Mouse (Mus musculus) liver, embryonic 13.5 days (tissue): Measurements from ENCODE around the gene Srebf1. TPM values are rescaled to one million over a fixed set of nuclear protein-coding genes. Genes with fewer than 3 reads are reported as not detected.

Experiments used
- ATAC-seq: fragments of 200-750 bp; cut with Nextera tagmentation; 2 replicates; pipeline ENCODE4 v1.8.0; 2017; ENCODE audit warnings: low read depth, mild to moderate bottlenecking, moderate number of reproducible peaks, moderate library complexity
- DNase-seq: peaks from one replicate; pipeline ENCODE4 v3.0.0; 2022
- H3K27ac ChIP-seq: fragments of 300-500 bp; sonication (generic); 2 replicates; pipeline ENCODE4 v1.5.1; 2015; ENCODE audit warnings: moderate library complexity, mild to moderate bottlenecking, inconsistent platforms
- H3K27me3 ChIP-seq: fragments of 300-500 bp; sonication (generic); 2 replicates; pipeline ENCODE4 v1.6.1; 2015; ENCODE audit warnings: mild to moderate bottlenecking, inconsistent platforms
- H3K36me3 ChIP-seq: fragments of 300-500 bp; sonication (generic); 2 replicates; pipeline ENCODE4 v1.6.1; 2015; ENCODE audit warnings: mild to moderate bottlenecking, inconsistent platforms
- H3K4me1 ChIP-seq: fragments of 300-500 bp; sonication (generic); replicated peaks from 2 replicates; pipeline ENCODE4 v1.6.1; 2015; ENCODE audit warnings: inconsistent platforms
- H3K4me2 ChIP-seq: fragments of 300-500 bp; sonication (generic); 2 replicates; pipeline ENCODE4 v1.6.1; 2015; ENCODE audit warnings: inconsistent platforms, mild to moderate bottlenecking, moderate library complexity
- H3K4me3 ChIP-seq: fragments of 300-500 bp; sonication (generic); replicated peaks from 2 replicates; pipeline ENCODE4 v1.5.1; 2015; ENCODE audit warnings: mild to moderate bottlenecking, inconsistent platforms
- H3K9ac ChIP-seq: fragments of 300-500 bp; sonication (generic); 2 replicates; pipeline ENCODE4 v1.6.1; 2015; ENCODE audit warnings: mild to moderate bottlenecking, inconsistent platforms
- H3K9me3 ChIP-seq: fragments of 300-500 bp; sonication (generic); replicated peaks from 2 replicates; pipeline ENCODE4 v1.6.1; 2016; ENCODE audit warnings: inconsistent platforms
- WGBS: fragments of 180-500 bp; shearing (Covaris S2); methylation state at CpG from one replicate; pipeline ENCODE4 v1.1.7; 2015; ENCODE audit not compliant: insufficient replicate concordance; 5-methylcytosine and 5-hydroxymethylcytosine counted together
- polyA plus RNA-seq: library from polyadenylated mRNA; unstranded; fragments of >200 nt; fragmentation: Nextera tagmentation; extraction: Ambion mirVana; gene quantifications from 2 replicates; pipeline ENCODE4 v1.2.1, GENCODE M21; 2015

Srebf1 gene
- polyA plus RNA-seq, 1 experiment from 2014 or later = 42.2 TPM

DNA sequence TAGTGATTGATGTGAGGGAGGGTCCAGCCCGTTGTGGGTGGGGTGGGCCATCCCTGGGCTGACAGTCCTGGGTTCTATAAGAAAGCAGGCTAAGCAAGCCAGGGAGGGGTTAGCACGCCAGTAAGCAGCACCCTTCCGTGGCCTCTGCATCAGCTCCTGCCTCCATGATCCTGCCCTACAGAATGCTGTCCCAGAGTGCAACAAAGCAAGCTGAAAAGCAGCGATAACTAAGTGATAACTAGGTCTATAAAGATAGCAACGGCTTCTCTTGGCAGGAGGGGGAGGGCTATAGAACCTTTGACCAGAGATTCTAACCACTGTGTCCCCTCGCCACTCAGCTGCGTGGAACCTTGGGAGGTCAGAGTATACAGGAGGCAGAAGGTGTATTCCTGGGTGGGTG, 4.9 kb downstream of the Srebf1 start:
- Histone ChIP-seq H3K9ac (peak overlapping the region; percentile 52), H3K4me2 (peak overlapping the region; percentile 90), H3K4me1 (peaks cover 88% of the 10 kb centered on the region), H3K27me3 (no peaks in the 10 kb centered on the region), H3K27ac (peak overlapping the region; percentile 92), H3K4me3 (peak overlapping the region; percentile 15), H3K9me3 (no peaks in the 10 kb centered on the region), H3K36me3 (peaks cover 30% of the 10 kb centered on the region)
- DNase-seq (peak; percentile 48), ATAC-seq (peak; percentile 60)
- 32% methylated on average over 7 of the region's 7 CpGs for WGBS

DNA sequence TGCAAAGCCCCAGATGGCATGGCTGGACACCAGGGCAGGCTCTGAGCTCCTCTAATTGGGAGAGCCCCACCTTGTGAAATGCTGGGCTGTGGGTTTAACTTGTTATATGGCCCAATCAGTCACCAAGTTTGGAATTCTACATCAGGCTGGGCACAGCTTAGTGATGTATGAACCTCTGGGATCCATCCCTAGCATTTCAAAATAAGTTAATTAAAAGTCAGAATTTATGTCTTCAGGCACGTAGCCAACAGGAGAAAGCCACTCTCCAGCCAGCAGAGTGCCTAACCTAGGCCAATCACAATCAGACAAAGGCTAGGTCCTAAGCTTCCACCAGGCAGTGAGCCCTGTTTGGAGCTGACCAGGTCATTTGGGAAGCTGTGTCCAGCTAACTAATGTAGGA, 5.7 kb downstream of the Srebf1 start:
- ATAC-seq = no peak
- H3K9me3 ChIP-seq = no peaks in the 10 kb centered on the region
- peak overlapping the region; percentile 15; the same call in 1 of the 2 replicates for H3K4me3 ChIP-seq
- peak overlapping the region; percentile 90 for H3K4me2 ChIP-seq
- DNase-seq = no peak
- peaks cover 88% of the 10 kb centered on the region for H3K4me1 ChIP-seq
- H3K27ac ChIP-seq = peak overlapping the region; percentile 92
- peaks cover 30% of the 10 kb centered on the region for H3K36me3 ChIP-seq
- 74% methylated on average over 1 of the region's 1 CpGs for WGBS
- no peaks in the 10 kb centered on the region for H3K27me3 ChIP-seq
- H3K9ac ChIP-seq = peak overlapping the region; percentile 52

DNA sequence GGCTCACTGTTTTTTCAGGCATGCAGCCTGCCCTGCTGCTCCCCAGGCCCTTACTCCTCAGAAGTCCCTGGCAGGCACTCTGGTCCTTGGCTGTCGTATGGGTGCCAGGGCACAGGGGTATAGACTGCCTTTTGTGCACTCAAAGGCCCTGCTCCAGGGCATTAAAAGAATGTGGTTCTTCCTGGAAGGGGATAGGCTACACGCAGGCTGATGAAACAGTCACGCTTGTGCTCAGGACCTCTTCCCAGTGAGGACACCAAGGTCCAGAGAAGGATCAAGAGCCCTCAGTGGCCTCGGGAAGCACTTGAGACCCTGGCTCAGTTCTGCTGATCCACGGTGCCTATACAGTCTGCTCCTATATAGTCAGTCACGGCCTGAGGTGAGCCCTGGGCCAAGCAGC, 9.1 kb downstream of the Srebf1 start:
- H3K27ac ChIP-seq = peak overlapping the region; percentile 90; the same call in 1 of the 2 replicates
- no peak for ATAC-seq
- no peaks in the 10 kb centered on the region for H3K9me3 ChIP-seq
- peaks cover 91% of the 10 kb centered on the region for H3K4me1 ChIP-seq
- 0 out of 2 replicates have a peak overlapping the region, but pooled peaks have one; percentile 30 for H3K9ac ChIP-seq
- WGBS = 76% methylated on average over 6 of the region's 6 CpGs
- no peak overlapping the region for H3K4me2 ChIP-seq
- no peak overlapping the region for H3K4me3 ChIP-seq
- peaks cover 23% of the 10 kb centered on the region for H3K36me3 ChIP-seq
- no peak for DNase-seq
- no peaks in the 10 kb centered on the region for H3K27me3 ChIP-seq

DNA sequence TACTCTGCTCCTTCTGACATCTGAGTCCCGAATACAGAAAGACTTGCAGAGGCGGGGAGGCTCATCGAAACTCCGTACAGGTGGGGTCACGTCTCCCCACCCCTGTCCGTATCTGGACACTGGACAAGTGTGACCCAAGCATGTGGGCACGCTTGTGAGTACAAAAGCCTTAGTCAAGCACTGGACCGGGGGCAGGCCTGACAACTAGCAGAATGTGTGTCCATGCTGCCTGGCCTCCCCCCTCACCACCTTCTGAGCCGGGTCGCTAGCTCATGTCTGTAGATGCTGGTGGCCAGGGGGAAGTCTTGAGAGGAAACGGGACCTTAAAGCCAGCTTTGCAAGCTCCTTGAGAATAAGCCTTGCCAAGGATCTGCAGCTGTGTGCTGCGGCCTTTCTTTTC, 10.6 kb downstream of the Srebf1 start:
- peak overlapping the region; percentile 17; the same call in 1 of the 2 replicates for H3K4me2 ChIP-seq
- peaks cover 24% of the 10 kb centered on the region for H3K36me3 ChIP-seq
- no peak overlapping the region for H3K4me3 ChIP-seq
- H3K27ac ChIP-seq = peak overlapping the region; percentile 90
- 66% methylated on average over 12 of the region's 12 CpGs for WGBS
- no peaks in the 10 kb centered on the region for H3K9me3 ChIP-seq
- peak overlapping the region; percentile 79 for H3K9ac ChIP-seq
- H3K27me3 ChIP-seq = no peaks in the 10 kb centered on the region
- H3K4me1 ChIP-seq = peaks cover 91% of the 10 kb centered on the region
- ATAC-seq = no peak
- DNase-seq = no peak

DNA sequence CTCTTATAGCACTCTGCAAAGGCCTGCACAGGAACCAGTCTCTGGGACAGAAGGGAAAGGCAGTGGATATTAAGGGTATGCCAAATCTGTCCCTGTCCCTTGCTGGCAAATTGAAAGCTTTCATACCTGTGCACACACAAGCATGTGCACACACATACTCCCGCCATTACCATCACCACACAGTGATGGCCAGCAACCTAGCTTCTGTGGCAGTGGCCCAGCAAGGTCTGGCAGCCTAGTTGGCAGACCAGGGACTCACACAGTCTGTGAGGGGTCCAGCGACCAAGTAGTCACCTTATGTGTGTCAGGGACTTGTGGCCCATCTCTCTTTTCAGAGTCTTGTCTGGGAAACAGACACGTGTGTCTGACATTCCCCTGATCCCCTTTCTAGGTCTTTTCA, 11.2 kb downstream of the Srebf1 start:
- peaks cover 26% of the 10 kb centered on the region for H3K36me3 ChIP-seq
- H3K27ac ChIP-seq = peak overlapping the region; percentile 90
- H3K27me3 ChIP-seq = no peaks in the 10 kb centered on the region
- H3K9ac ChIP-seq = peak overlapping the region; percentile 79
- H3K4me2 ChIP-seq = peak overlapping the region; percentile 92
- H3K9me3 ChIP-seq = no peaks in the 10 kb centered on the region
- peak overlapping the region; percentile 65 for H3K4me3 ChIP-seq
- DNase-seq (no peak), ATAC-seq (no peak)
- 69% methylated on average over 3 of the region's 3 CpGs for WGBS
- H3K4me1 ChIP-seq = peaks cover 91% of the 10 kb centered on the region

DNA sequence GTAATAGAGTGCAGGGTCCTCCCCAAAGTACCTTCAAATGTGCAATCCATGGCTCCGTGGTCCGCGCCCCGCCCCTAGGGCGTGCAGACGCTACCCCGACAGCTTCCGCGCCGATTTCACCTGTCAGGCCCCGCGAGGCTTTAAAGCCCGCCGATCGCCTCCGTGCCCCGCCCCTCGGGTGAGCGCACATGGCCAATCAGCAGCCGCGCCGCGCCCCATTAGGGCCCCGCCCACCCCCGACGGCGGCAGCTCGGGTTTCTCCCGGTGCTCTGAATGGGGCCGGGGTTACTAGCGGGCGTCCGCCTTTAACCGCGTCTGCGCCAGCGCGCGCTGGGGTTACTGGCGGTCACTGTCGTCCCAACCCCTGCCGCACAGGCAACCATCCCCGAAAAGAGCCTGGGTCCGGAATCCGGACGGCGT, 12.1 kb downstream of the Srebf1 start:
- no peaks in the 10 kb centered on the region for H3K27me3 ChIP-seq
- H3K9me3 ChIP-seq = no peaks in the 10 kb centered on the region
- H3K4me2 ChIP-seq = peak overlapping the region; percentile 92
- peaks cover 27% of the 10 kb centered on the region for H3K36me3 ChIP-seq
- peaks cover 91% of the 10 kb centered on the region for H3K4me1 ChIP-seq
- under 1% methylated on average over 47 of the region's 47 CpGs for WGBS
- H3K27ac ChIP-seq = peak overlapping the region; percentile 90
- peak overlapping the region; percentile 65 for H3K4me3 ChIP-seq
- DNase-seq (peak; percentile 98), ATAC-seq (peak; percentile 89)
- H3K9ac ChIP-seq = peak overlapping the region; percentile 79

DNA sequence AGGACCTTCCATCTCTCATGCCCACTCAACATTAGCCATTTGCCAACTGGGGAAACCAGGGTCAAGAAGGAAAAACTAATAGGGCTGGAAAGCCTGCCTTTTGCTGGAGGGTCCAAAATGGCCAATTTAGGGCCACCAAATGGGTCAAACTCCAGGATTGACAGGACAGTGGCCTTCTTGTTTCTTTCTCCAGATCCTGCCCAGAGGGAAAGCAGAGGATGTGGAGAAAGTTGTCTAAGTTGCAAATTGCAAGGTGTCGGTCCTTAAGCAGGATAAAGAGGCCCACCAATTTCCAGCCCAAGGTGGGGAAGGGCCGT, 12.5 kb downstream of the Srebf1 start:
- WGBS = 2% methylated on average over 2 of the region's 2 CpGs
- Histone ChIP-seq H3K4me3 (peak overlapping the region; percentile 65), H3K9me3 (no peaks in the 10 kb centered on the region), H3K9ac (peak overlapping the region; percentile 77), H3K36me3 (peaks cover 30% of the 10 kb centered on the region), H3K4me1 (peaks cover 93% of the 10 kb centered on the region), H3K4me2 (peak overlapping the region; percentile 92), H3K27me3 (no peaks in the 10 kb centered on the region), H3K27ac (peak overlapping the region; percentile 79)
- ATAC-seq (no peak), DNase-seq (no peak)

DNA sequence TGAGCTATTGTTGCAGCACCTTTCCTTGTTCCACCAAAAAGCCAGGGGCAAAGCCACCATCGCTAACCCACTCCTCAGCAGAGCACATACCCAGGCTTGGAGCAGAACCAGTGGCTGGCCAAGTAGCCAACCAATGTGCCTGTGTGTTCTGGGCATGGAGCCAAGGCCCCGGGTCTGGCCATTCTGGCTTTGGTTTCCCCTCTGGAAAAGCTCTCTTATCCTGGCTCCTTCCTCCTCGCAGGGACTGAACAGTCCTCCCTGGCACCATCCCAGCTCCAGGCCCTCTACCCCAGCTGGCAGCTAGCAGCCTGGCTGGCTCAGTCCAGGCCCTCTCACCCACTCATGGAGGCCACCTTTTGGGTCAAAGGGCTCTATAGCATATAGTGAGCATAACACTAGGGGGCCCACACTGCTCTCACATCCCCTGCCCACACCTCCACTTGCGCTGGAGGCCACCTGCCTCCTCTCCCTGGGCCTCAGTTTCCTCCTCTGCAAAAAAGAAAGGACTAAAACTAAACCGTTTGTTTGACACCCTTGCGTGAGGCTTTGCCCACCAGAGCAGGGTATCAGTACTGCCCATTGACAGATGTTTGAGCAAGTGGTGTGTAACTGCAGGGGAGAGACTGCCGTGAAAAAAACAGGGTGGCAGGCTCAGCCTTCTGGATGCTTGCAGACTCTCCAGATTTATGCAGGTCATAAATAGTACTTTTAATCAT, 13.0 kb downstream of the Srebf1 start:
- peaks cover 36% of the 10 kb centered on the region for H3K36me3 ChIP-seq
- WGBS = 42% methylated on average over 7 of the region's 7 CpGs
- no peaks in the 10 kb centered on the region for H3K9me3 ChIP-seq
- ATAC-seq (no peak), DNase-seq (no peak)
- H3K4me2 ChIP-seq = peak overlapping the region; percentile 92
- H3K4me3 ChIP-seq = peak overlapping the region; percentile 65
- peak overlapping the region; percentile 77 for H3K9ac ChIP-seq
- H3K27ac ChIP-seq = peak overlapping the region; percentile 79
- H3K27me3 ChIP-seq = no peaks in the 10 kb centered on the region
- H3K4me1 ChIP-seq = peaks cover 93% of the 10 kb centered on the region

DNA sequence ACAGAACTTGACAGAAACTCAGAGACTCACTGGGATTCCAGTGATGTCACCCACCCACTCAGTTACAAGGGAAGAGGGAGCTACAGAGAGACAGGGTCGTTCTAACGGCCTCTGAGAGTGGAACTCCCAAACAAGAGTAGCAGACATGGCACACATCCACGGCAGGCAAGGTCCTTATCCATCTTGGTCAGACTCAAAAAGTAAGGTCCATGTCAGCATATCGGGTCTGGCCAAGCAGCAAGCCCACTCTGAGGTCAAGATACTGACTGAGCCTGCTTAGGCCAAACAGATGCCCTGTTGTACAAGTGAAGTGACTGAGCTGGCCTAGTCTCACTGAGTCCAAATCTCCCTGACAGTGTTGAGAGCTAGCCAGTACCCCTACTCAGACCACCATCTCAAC, 13.7 kb downstream of the Srebf1 start:
- Histone ChIP-seq H3K9ac (peak overlapping the region; percentile 77), H3K4me1 (peaks cover 87% of the 10 kb centered on the region), H3K4me2 (peak overlapping the region; percentile 92), H3K4me3 (peak overlapping the region; percentile 65), H3K36me3 (peaks cover 42% of the 10 kb centered on the region), H3K9me3 (no peaks in the 10 kb centered on the region), H3K27me3 (no peaks in the 10 kb centered on the region), H3K27ac (peak overlapping the region; percentile 79)
- ATAC-seq = no peak
- WGBS = 51% methylated on average over 4 of the region's 4 CpGs
- DNase-seq = no peak

DNA sequence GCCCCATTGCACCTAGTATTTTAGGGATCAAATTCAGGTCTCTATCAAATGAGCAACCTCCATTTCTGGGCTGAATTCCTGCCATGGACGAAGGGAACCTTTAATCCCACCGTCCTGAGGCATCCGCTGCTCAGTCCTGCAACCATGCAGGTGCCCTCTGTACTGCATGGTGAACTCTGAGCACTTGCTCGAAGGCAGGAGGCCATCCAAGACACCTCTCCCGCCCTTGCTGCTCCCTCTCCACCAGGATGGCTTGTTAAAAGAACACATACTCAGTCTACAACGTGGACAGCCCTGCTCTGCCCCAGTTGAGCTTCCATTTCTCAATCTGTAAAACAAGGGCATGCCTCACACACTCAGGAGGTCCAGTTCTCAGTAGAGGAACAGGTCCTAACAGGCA, 14.2 kb downstream of the Srebf1 start:
- 68% methylated on average over 6 of the region's 6 CpGs for WGBS
- no peaks in the 10 kb centered on the region for H3K27me3 ChIP-seq
- ATAC-seq = no peak

DNA sequence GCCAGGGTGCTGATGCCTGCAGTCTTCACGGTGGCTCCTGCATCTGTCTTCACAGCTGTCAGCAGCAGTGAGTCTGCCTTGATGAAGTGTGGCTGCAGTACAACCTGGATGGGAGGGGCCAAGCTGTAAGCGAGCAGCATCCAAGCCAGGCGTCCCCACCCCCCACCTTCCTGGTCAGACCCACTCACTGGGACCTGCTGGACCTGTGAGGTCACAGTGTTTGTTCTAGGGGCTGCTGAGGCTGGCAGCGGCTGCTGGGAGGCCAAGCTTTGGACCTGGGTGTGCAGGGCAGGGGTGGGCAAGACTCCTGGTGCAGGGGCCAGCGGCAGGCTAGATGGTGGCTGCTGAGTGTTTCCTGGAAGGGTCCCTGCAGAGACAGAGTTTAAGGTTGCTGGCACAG, 16.2 kb downstream of the Srebf1 start:
- no peak for ATAC-seq
- Histone ChIP-seq H3K4me2 (0 out of 2 replicates have a peak overlapping the region, but pooled peaks have one; percentile 92), H3K4me3 (no peak overlapping the region), H3K9ac (no peak overlapping the region), H3K27me3 (no peaks in the 10 kb centered on the region), H3K4me1 (peaks cover 64% of the 10 kb centered on the region), H3K9me3 (no peaks in the 10 kb centered on the region), H3K36me3 (peaks cover 67% of the 10 kb centered on the region), H3K27ac (0 out of 2 replicates have a peak overlapping the region, but pooled peaks have one; percentile 26)
- no peak for DNase-seq
- 75% methylated on average over 5 of the region's 5 CpGs for WGBS

More for the DNA sequence above, 14.2 kb downstream of the Srebf1 start:
- Histone ChIP-seq H3K4me2 (peak overlapping the region; percentile 92), H3K27ac (peak overlapping the region; percentile 79), H3K4me1 (peaks cover 82% of the 10 kb centered on the region), H3K9me3 (no peaks in the 10 kb centered on the region), H3K36me3 (peaks cover 47% of the 10 kb centered on the region), H3K4me3 (peak overlapping the region; percentile 65), H3K9ac (peak overlapping the region; percentile 77)
- no peak for DNase-seq

DNA sequence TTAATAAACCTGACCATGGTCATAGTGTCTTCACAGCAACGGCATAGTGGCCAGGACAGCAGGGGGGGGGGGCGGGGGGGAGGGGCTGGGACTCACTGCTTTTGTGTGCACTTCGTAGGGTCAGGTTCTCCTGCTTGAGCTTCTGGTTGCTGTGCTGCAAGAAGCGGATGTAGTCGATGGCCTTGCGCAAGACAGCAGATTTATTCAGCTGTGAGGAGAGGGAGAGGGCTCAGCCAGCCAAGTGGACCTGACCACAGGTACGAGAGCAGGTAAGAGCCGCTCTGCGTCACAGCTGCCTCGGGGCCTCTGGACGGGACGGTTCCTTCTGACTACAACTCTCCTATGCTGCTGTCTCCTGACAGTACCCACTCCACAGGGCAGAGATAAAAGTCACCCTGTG, 17.4 kb downstream of the Srebf1 start:
- H3K9ac ChIP-seq = no peak overlapping the region
- DNase-seq (no peak), ATAC-seq (no peak)
- H3K27ac ChIP-seq = peak overlapping the region; percentile 32; the same call in 1 of the 2 replicates
- H3K4me2 ChIP-seq = no peak overlapping the region
- WGBS = 74% methylated on average over 12 of the region's 12 CpGs
- peaks cover 64% of the 10 kb centered on the region for H3K4me1 ChIP-seq
- H3K27me3 ChIP-seq = no peaks in the 10 kb centered on the region
- H3K9me3 ChIP-seq = no peaks in the 10 kb centered on the region
- peaks cover 79% of the 10 kb centered on the region for H3K36me3 ChIP-seq
- no peak overlapping the region for H3K4me3 ChIP-seq
